Mouse (Mus musculus) liver, embryonic 16.5 days (tissue): ENCODE results near the gene Ctdsp1. TPM values are rescaled to one million over a fixed set of nuclear protein-coding genes. Genes with fewer than 3 reads are reported as not detected.
A peak's percentile ranks its signal among the peaks of the same experiment; 100 is the strongest.

Source experiments
- ATAC-seq: fragments of 200-750 bp; cut with Nextera tagmentation; 2 replicates; pipeline ENCODE4 v1.8.0; 2017; ENCODE audit warnings: low read depth, mild to moderate bottlenecking, moderate number of reproducible peaks, moderate library complexity
- H3K27ac ChIP-seq: fragments of 300-500 bp; sonication (generic); 2 replicates; pipeline ENCODE4 v1.5.1; 2014; ENCODE audit warnings: mild to moderate bottlenecking, low read length
- H3K27me3 ChIP-seq: fragments of 300-500 bp; sonication (generic); 2 replicates; pipeline ENCODE4 v1.6.1; 2014; ENCODE audit warnings: low read depth, low read length, mixed read lengths; ENCODE audit not compliant: control insufficient read depth, insufficient read depth
- H3K36me3 ChIP-seq: fragments of 300-500 bp; sonication (generic); 2 replicates; pipeline ENCODE4 v1.6.1; 2014; ENCODE audit warnings: mild to moderate bottlenecking; ENCODE audit not compliant: control insufficient read depth, insufficient read depth
- H3K4me1 ChIP-seq: fragments of 300-500 bp; sonication (generic); 2 replicates; pipeline ENCODE4 v1.6.1; 2014; ENCODE audit warnings: low read depth, low read length, mixed read lengths; ENCODE audit not compliant: control insufficient read depth
- H3K4me2 ChIP-seq: fragments of 300-500 bp; sonication (generic); 2 replicates; pipeline ENCODE4 v1.6.1; 2014; ENCODE audit warnings: low read depth, low read length, mixed read lengths
- H3K4me3 ChIP-seq: fragments of 300-500 bp; sonication (generic); 2 replicates; pipeline ENCODE4 v1.5.1; 2014; ENCODE audit warnings: low read depth, mild to moderate bottlenecking, low read length
- H3K9ac ChIP-seq: fragments of 300-500 bp; sonication (generic); 2 replicates; pipeline ENCODE4 v1.6.1; 2014; ENCODE audit warnings: low read depth, low read length
- H3K9me3 ChIP-seq: fragments of 300-500 bp; sonication (generic); replicated peaks from 2 replicates; pipeline ENCODE4 v1.6.1; 2016; ENCODE audit warnings: low read length; ENCODE audit not compliant: control insufficient read depth
- WGBS: fragments of 180-500 bp; shearing (Covaris S2); extraction: QIAGEN DNeasy Blood & Tissue Kit; methylation state at CpG from one replicate; pipeline ENCODE4 v1.1.7; 2014; ENCODE audit not compliant: insufficient replicate concordance; 5-methylcytosine and 5-hydroxymethylcytosine counted together
- polyA plus RNA-seq: library from polyadenylated mRNA; unstranded; fragments of >200 nt; fragmentation: Nextera tagmentation; extraction: Ambion mirVana; gene quantifications from 2 replicates; pipeline ENCODE4 v1.2.1, GENCODE M21; 2015

Ctdsp1 gene
- polyA plus RNA-seq, 1 experiment from 2014 or later = 48.6 TPM

GRCm38 (mm10) chr1:74385064-74385463 is 6.2 kb upstream of the Ctdsp1 start:
- ATAC-seq = no peak
- WGBS = 77% methylated on average over 10 of the region's 10 CpGs
- Histone ChIP-seq H3K9ac (no peak overlapping the region), H3K27ac (no peak overlapping the region), H3K36me3 (no peaks in the 10 kb centered on the region), H3K4me2 (no peak overlapping the region), H3K4me1 (peaks cover 33% of the 10 kb centered on the region), H3K9me3 (no peaks in the 10 kb centered on the region), H3K4me3 (no peak overlapping the region), H3K27me3 (no peaks in the 10 kb centered on the region)

- WGBS = 75% methylated on average over 8 of the region's 8 CpGs
- Histone ChIP-seq H3K4me1 (peaks cover 36% of the 10 kb centered on the region), H3K27me3 (no peaks in the 10 kb centered on the region), H3K4me3 (no peak overlapping the region), H3K9me3 (no peaks in the 10 kb centered on the region), H3K36me3 (no peaks in the 10 kb centered on the region), H3K9ac (no peak overlapping the region), H3K27ac (no peak overlapping the region), H3K4me2 (no peak overlapping the region)
- ATAC-seq = no peak
These were observed 5.8 kb upstream of the Ctdsp1 start for GRCm38 (mm10) chr1:74385531-74385930.

GRCm38 (mm10) chr1:74386363-74386713 is 5.0 kb upstream of the Ctdsp1 start:
- 48% methylated on average over 7 of the region's 10 CpGs for WGBS
- Histone ChIP-seq H3K36me3 (no peaks in the 10 kb centered on the region), H3K4me2 (peak overlapping the region; percentile 71), H3K4me3 (peak overlapping the region; percentile 80), H3K4me1 (peaks cover 42% of the 10 kb centered on the region), H3K9ac (peak overlapping the region; percentile 89), H3K27ac (peak overlapping the region; percentile 96), H3K9me3 (no peaks in the 10 kb centered on the region), H3K27me3 (no peaks in the 10 kb centered on the region)
- ATAC-seq = no peak

- Histone ChIP-seq H3K4me1 (peaks cover 42% of the 10 kb centered on the region), H3K9ac (peak overlapping the region; percentile 89), H3K27ac (peak overlapping the region; percentile 96), H3K4me2 (peak overlapping the region; percentile 71), H3K36me3 (no peaks in the 10 kb centered on the region), H3K4me3 (peak overlapping the region; percentile 80), H3K27me3 (no peaks in the 10 kb centered on the region), H3K9me3 (no peaks in the 10 kb centered on the region)
- WGBS = 1% methylated on average over 26 of the region's 26 CpGs
- peak; percentile 72 for ATAC-seq
These were observed 4.5 kb upstream of the Ctdsp1 start for GRCm38 (mm10) chr1:74386714-74387385.

- no peaks in the 10 kb centered on the region for H3K9me3 ChIP-seq
- peak overlapping the region; percentile 80 for H3K4me3 ChIP-seq
- no peak for ATAC-seq
- H3K4me2 ChIP-seq = peak overlapping the region; percentile 71
- H3K27ac ChIP-seq = peak overlapping the region; percentile 96
- peak overlapping the region; percentile 89 for H3K9ac ChIP-seq
- no peaks in the 10 kb centered on the region for H3K27me3 ChIP-seq
- peaks cover 44% of the 10 kb centered on the region for H3K4me1 ChIP-seq
- H3K36me3 ChIP-seq = no peaks in the 10 kb centered on the region
- WGBS = 32% methylated on average over 15 of the region's 15 CpGs
These were observed 3.8 kb upstream of the Ctdsp1 start for GRCm38 (mm10) chr1:74387386-74387988.

GRCm38 (mm10) chr1:74388398-74388920 is 2.9 kb upstream of the Ctdsp1 start:
- WGBS = 79% methylated on average over 7 of the region's 7 CpGs
- no peak overlapping the region for H3K4me2 ChIP-seq
- ATAC-seq = no peak

GRCm38 (mm10) chr1:74389831-74390286 is 1.4 kb upstream of the Ctdsp1 start:
- no peaks in the 10 kb centered on the region for H3K9me3 ChIP-seq
- 3% methylated on average over 29 of the region's 29 CpGs for WGBS
- ATAC-seq = no peak
- peak overlapping the region; percentile 52 for H3K9ac ChIP-seq
- H3K4me3 ChIP-seq = peak overlapping the region; percentile 94
- H3K4me1 ChIP-seq = peaks cover 57% of the 10 kb centered on the region
- peak overlapping the region; percentile 99 for H3K4me2 ChIP-seq
- peaks cover 14% of the 10 kb centered on the region for H3K36me3 ChIP-seq
- H3K27ac ChIP-seq = peak overlapping the region; percentile 98
- no peaks in the 10 kb centered on the region for H3K27me3 ChIP-seq

More at GRCm38 (mm10) chr1:74388398-74388920, 2.9 kb upstream of the Ctdsp1 start:
- H3K36me3 ChIP-seq = peaks cover under 1% of the 10 kb centered on the region; the same call in 1 of the 2 replicates
- H3K9me3 ChIP-seq = no peaks in the 10 kb centered on the region
- H3K27ac ChIP-seq = peak overlapping the region; percentile 29; the same call in 1 of the 2 replicates
- no peak overlapping the region for H3K4me3 ChIP-seq
- H3K27me3 ChIP-seq = no peaks in the 10 kb centered on the region
- no peak overlapping the region for H3K9ac ChIP-seq
- peaks cover 51% of the 10 kb centered on the region for H3K4me1 ChIP-seq

- Histone ChIP-seq H3K9me3 (no peaks in the 10 kb centered on the region), H3K4me3 (peak overlapping the region; percentile 94), H3K27ac (peak overlapping the region; percentile 98), H3K36me3 (peaks cover 19% of the 10 kb centered on the region), H3K9ac (peak overlapping the region; percentile 98), H3K4me1 (peaks cover 62% of the 10 kb centered on the region), H3K27me3 (no peaks in the 10 kb centered on the region), H3K4me2 (peak overlapping the region; percentile 99)
- WGBS = 4% methylated on average over 21 of the region's 21 CpGs
- no peak for ATAC-seq
These were observed 912 bp upstream of the Ctdsp1 start for GRCm38 (mm10) chr1:74390287-74390906.
